Mouse (Mus musculus): ENCODE measurements around the gene Dnmt3l. TPM values are rescaled to one million over a fixed set of nuclear protein-coding genes. Genes with fewer than 3 reads are reported as not detected.
"Not testable (repeated sequence)": the region's sequence is repeated elsewhere in the genome, so short reads cannot be mapped to it uniquely, and the experiment has no call there.

Gene Dnmt3l
- polyA plus RNA-seq, 1 experiment from 2014 or later: 0.41 TPM

GRCm38 (mm10) chr10:78009184-78009944 is 32.4 kb upstream of the Dnmt3l start:
- H3K9ac ChIP-seq (ENCODE audit: low read depth, low read length): peak overlapping the region; percentile 78
- peak overlapping the region; percentile 69 for H3K4me2 ChIP-seq (replicated peaks; ENCODE audit: low read depth, low read length)
- H3K4me1 ChIP-seq (ENCODE audit: control insufficient read depth, insufficient read depth, low read length): peaks cover 32% of the 10 kb centered on the region
- peak overlapping the region; percentile 65 for H3K4me3 ChIP-seq (ENCODE audit: low read length)
- no peaks in the 10 kb centered on the region for H3K27me3 ChIP-seq (ENCODE audit: control insufficient read depth, insufficient read depth, low read length)
- H3K9me3 ChIP-seq (ENCODE audit: control insufficient read depth, low read length): no peaks in the 10 kb centered on the region
- H3K27ac ChIP-seq (ENCODE audit: low read depth, low read length): peak overlapping the region; percentile 96
- H3K36me3 ChIP-seq (ENCODE audit: control insufficient read depth, insufficient read depth, low read length): peaks cover 3% of the 10 kb centered on the region; the same call in 1 of the 2 replicates
- WGBS: under 1% methylated on average over 49 of the region's 59 CpGs
- peak; percentile 95 for ATAC-seq (ENCODE audit: low FRiP score, low TSS enrichment)

GRCm38 (mm10) chr10:78009945-78010293 is 31.8 kb upstream of the Dnmt3l start, which contains the start of gene Pfkl:
Gene Pfkl (minus strand): TSS chr10:78010083.
- ATAC-seq (ENCODE audit: low FRiP score, low TSS enrichment): peak; percentile 9; the same call in 1 of the 2 replicates
- WGBS: under 1% methylated on average over 9 of the region's 9 CpGs
- H3K9ac ChIP-seq (ENCODE audit: low read depth, low read length): peak within 1 kb of the TSS; percentile 78

GRCm38 (mm10) chr10:78010335-78010734 is 31.4 kb upstream of the Dnmt3l start:
- peak overlapping the region; percentile 69 for H3K4me2 ChIP-seq (replicated peaks; ENCODE audit: low read depth, low read length)
- H3K4me3 ChIP-seq (ENCODE audit: low read length): peak overlapping the region; percentile 65; the same call in 1 of the 2 replicates
- H3K27ac ChIP-seq (ENCODE audit: low read depth, low read length): no peak overlapping the region
- peaks cover 32% of the 10 kb centered on the region for H3K4me1 ChIP-seq (ENCODE audit: control insufficient read depth, insufficient read depth, low read length)
- peak overlapping the region; percentile 50; the same call in 1 of the 2 replicates for H3K9ac ChIP-seq (ENCODE audit: low read depth, low read length)
- no peaks in the 10 kb centered on the region for H3K27me3 ChIP-seq (ENCODE audit: control insufficient read depth, insufficient read depth, low read length)
- ATAC-seq (ENCODE audit: low FRiP score, low TSS enrichment): no peak
- 11% methylated on average over 10 of the region's 10 CpGs for WGBS
- no peaks in the 10 kb centered on the region for H3K36me3 ChIP-seq (ENCODE audit: control insufficient read depth, insufficient read depth, low read length)
- H3K9me3 ChIP-seq (ENCODE audit: control insufficient read depth, low read length): no peaks in the 10 kb centered on the region

More at GRCm38 (mm10) chr10:78009945-78010293, 31.8 kb upstream of the Dnmt3l start, which contains the start of gene Pfkl:
- Histone ChIP-seq H3K27ac (ENCODE audit: low read depth, low read length) (peak within 1 kb of the TSS; percentile 96), H3K36me3 (ENCODE audit: control insufficient read depth, insufficient read depth, low read length) (no peaks in the 10 kb centered on the region), H3K9me3 (ENCODE audit: control insufficient read depth, low read length) (no peaks in the 10 kb centered on the region), H3K27me3 (ENCODE audit: control insufficient read depth, insufficient read depth, low read length) (no peaks in the 10 kb centered on the region), H3K4me1 (ENCODE audit: control insufficient read depth, insufficient read depth, low read length) (peaks cover 32% of the 10 kb centered on the region), H3K4me3 (ENCODE audit: low read length) (peak within 1 kb of the TSS; percentile 65), H3K4me2 (replicated peaks; ENCODE audit: low read depth, low read length) (peak within 1 kb of the TSS; percentile 69)

GRCm38 (mm10) chr10:78011116-78011515 is 30.6 kb upstream of the Dnmt3l start:
- not testable (repeated sequence) for H3K36me3 ChIP-seq (ENCODE audit: control insufficient read depth, insufficient read depth, low read length); H3K4me2 ChIP-seq (replicated peaks; ENCODE audit: low read depth, low read length); H3K9me3 ChIP-seq (ENCODE audit: control insufficient read depth, low read length); H3K27ac ChIP-seq (ENCODE audit: low read depth, low read length); H3K27me3 ChIP-seq (ENCODE audit: control insufficient read depth, insufficient read depth, low read length); H3K4me3 ChIP-seq (ENCODE audit: low read length); ATAC-seq (ENCODE audit: low FRiP score, low TSS enrichment); H3K9ac ChIP-seq (ENCODE audit: low read depth, low read length)
- WGBS: 89% methylated on average over 5 of the region's 5 CpGs
- peaks cover 27% of the 10 kb centered on the region for H3K4me1 ChIP-seq (ENCODE audit: control insufficient read depth, insufficient read depth, low read length)

GRCm38 (mm10) chr10:78012661-78013495 is 28.9 kb upstream of the Dnmt3l start:
- WGBS: 93% methylated on average over 18 of the region's 18 CpGs
- Histone ChIP-seq H3K4me2 (replicated peaks; ENCODE audit: low read depth, low read length) (no peak overlapping the region), H3K4me1 (ENCODE audit: control insufficient read depth, insufficient read depth, low read length) (peaks cover 10% of the 10 kb centered on the region), H3K9me3 (ENCODE audit: control insufficient read depth, low read length) (no peaks in the 10 kb centered on the region), H3K27me3 (ENCODE audit: control insufficient read depth, insufficient read depth, low read length) (no peaks in the 10 kb centered on the region), H3K9ac (ENCODE audit: low read depth, low read length) (no peak overlapping the region), H3K4me3 (ENCODE audit: low read length) (no peak overlapping the region), H3K36me3 (ENCODE audit: control insufficient read depth, insufficient read depth, low read length) (no peaks in the 10 kb centered on the region), H3K27ac (ENCODE audit: low read depth, low read length) (no peak overlapping the region)
- ATAC-seq (ENCODE audit: low FRiP score, low TSS enrichment): no peak

- Histone ChIP-seq H3K36me3 (ENCODE audit: control insufficient read depth, insufficient read depth, low read length) (no peaks in the 10 kb centered on the region), H3K4me2 (replicated peaks; ENCODE audit: low read depth, low read length) (no peak overlapping the region), H3K4me1 (ENCODE audit: control insufficient read depth, insufficient read depth, low read length) (no peaks in the 10 kb centered on the region), H3K27ac (ENCODE audit: low read depth, low read length) (no peak overlapping the region), H3K27me3 (ENCODE audit: control insufficient read depth, insufficient read depth, low read length) (no peaks in the 10 kb centered on the region), H3K9me3 (ENCODE audit: control insufficient read depth, low read length) (no peaks in the 10 kb centered on the region), H3K9ac (ENCODE audit: low read depth, low read length) (no peak overlapping the region), H3K4me3 (ENCODE audit: low read length) (no peak overlapping the region)
- 89% methylated on average over 1 of the region's 1 CpGs for WGBS
- ATAC-seq (ENCODE audit: low FRiP score, low TSS enrichment): no peak
These were observed 26.3 kb upstream of the Dnmt3l start for GRCm38 (mm10) chr10:78015489-78015888.

GRCm38 (mm10) chr10:78016366-78016765 is 25.4 kb upstream of the Dnmt3l start:
- no peaks in the 10 kb centered on the region for H3K9me3 ChIP-seq (ENCODE audit: control insufficient read depth, low read length)
- no peaks in the 10 kb centered on the region for H3K27me3 ChIP-seq (ENCODE audit: control insufficient read depth, insufficient read depth, low read length)
- no peak overlapping the region for H3K4me2 ChIP-seq (replicated peaks; ENCODE audit: low read depth, low read length)
- no peak for ATAC-seq (ENCODE audit: low FRiP score, low TSS enrichment)
- H3K27ac ChIP-seq (ENCODE audit: low read depth, low read length): no peak overlapping the region
- no peaks in the 10 kb centered on the region for H3K36me3 ChIP-seq (ENCODE audit: control insufficient read depth, insufficient read depth, low read length)
- no peak overlapping the region for H3K4me3 ChIP-seq (ENCODE audit: low read length)
- 58% methylated on average over 5 of the region's 5 CpGs for WGBS
- no peak overlapping the region for H3K9ac ChIP-seq (ENCODE audit: low read depth, low read length)
- H3K4me1 ChIP-seq (ENCODE audit: control insufficient read depth, insufficient read depth, low read length): no peaks in the 10 kb centered on the region

- Histone ChIP-seq H3K4me1 (ENCODE audit: control insufficient read depth, insufficient read depth, low read length) (no peaks in the 10 kb centered on the region), H3K36me3 (ENCODE audit: control insufficient read depth, insufficient read depth, low read length) (no peaks in the 10 kb centered on the region), H3K4me2 (replicated peaks; ENCODE audit: low read depth, low read length) (peak overlapping the region; percentile 48), H3K9me3 (ENCODE audit: control insufficient read depth, low read length) (no peaks in the 10 kb centered on the region), H3K4me3 (ENCODE audit: low read length) (peak overlapping the region; percentile 26; the same call in 1 of the 2 replicates), H3K27ac (ENCODE audit: low read depth, low read length) (no peak overlapping the region), H3K9ac (ENCODE audit: low read depth, low read length) (no peak overlapping the region), H3K27me3 (ENCODE audit: control insufficient read depth, insufficient read depth, low read length) (no peaks in the 10 kb centered on the region)
- ATAC-seq (ENCODE audit: low FRiP score, low TSS enrichment): peak; percentile 73
- 21% methylated on average over 19 of the region's 19 CpGs for WGBS
These were observed 22.9 kb upstream of the Dnmt3l start for GRCm38 (mm10) chr10:78018797-78019203.

All from kidney, embryonic 14.5 days (tissue).